Mouse (Mus musculus): Measurements from ENCODE around the gene Flvcr1. TPM values are rescaled to one million over a fixed set of nuclear protein-coding genes. Genes with fewer than 3 reads are reported as not detected.
A peak's percentile ranks its signal among the peaks of the same experiment; 100 is the strongest.

Gene Flvcr1
- total and polyA plus RNA-seq, 3 experiments = 37.5 to 86.8 (median 47.9) TPM

DNA sequence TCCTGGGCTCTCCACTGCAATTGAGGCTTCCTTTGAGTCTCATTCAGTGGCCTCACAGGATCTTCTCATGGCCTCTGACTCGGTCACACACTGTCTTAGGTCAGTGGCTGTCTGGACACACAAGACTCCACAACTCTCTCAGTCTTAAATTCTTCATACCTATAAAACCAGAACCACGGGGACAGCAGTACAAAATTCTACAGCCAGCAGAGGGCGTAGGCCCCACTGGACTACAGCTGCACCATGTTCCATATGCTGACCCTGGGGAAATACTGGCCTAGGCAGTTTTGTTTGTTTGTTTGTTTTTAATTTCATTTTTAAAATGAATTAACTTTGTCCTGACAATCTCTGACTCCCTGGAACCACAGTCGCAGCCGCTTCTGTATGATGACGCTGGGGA, 23.8 kb downstream of the Flvcr1 start:
- in situ Hi-C loops (cut with MboI; ENCODE audit: low pct_ligation_motif_present, low pct_unique_long_range_greater_than_20kb, low sequenced_read_pairs) = no loop called here
- dilution Hi-C loops (cut with MboI; ENCODE audit: extremely low pct_ligation_motif_present, extremely low pct_unique_long_range_greater_than_20kb, low sequenced_read_pairs) = no loop called here
- no peak overlapping the region for H3K27ac ChIP-seq (ENCODE audit: insufficient read depth, low read depth)
- peaks cover 26 to 58% of the 10 kb centered on the region in 2 experiments for H3K36me3 ChIP-seq (replicated peaks in 1 of 2; ENCODE audit: control insufficient read depth in 1 of 2, insufficient read depth in 1 of 2, low read length in 1 of 2)
- TF ChIP-seq ZNF384 (IDR thresholded peaks at IDR 0.05; ENCODE audit: low read depth, low read length) = no peak
- no peak for TF ChIP-seq IRF4 (IDR thresholded peaks at IDR 0.05; ENCODE audit: low read depth, low read length)
- TF ChIP-seq CTCF (conservative IDR thresholded peaks at IDR 0.05 in 1 of 2, IDR thresholded peaks at IDR 0.05 in 1 of 2; ENCODE audit: low read depth in 2 of 2, low read length in 2 of 2) = peak in 1 of 2 experiments; percentile 62; a peak in 2 of 4 replicates
- peak; percentile 57 for TF ChIP-seq SMC3 (IDR thresholded peaks at IDR 0.05; ENCODE audit: low read depth, low read length)
- TF ChIP-seq PAX5 (IDR thresholded peaks at IDR 0.05; ENCODE audit: low read length) = no peak
- TF ChIP-seq MAX (IDR thresholded peaks at IDR 0.05; ENCODE audit: low read length) = no peak
- TF ChIP-seq RAD21 (IDR thresholded peaks at IDR 0.05; ENCODE audit: low read depth, low read length) = peak; percentile 42
- no peak for TF ChIP-seq JUN (IDR thresholded peaks at IDR 0.05; ENCODE audit: insufficient read depth, low read depth, low read length)
- TF ChIP-seq POLR2A (IDR thresholded peaks at IDR 0.05; ENCODE audit: low read depth, low read length) = no peak
- TF ChIP-seq GABPA (IDR thresholded peaks at IDR 0.05; ENCODE audit: insufficient replicate concordance, low read depth, low read length) = no peak
- TF ChIP-seq CHD2 (IDR thresholded peaks at IDR 0.05; ENCODE audit: low read length) = no peak
- no peak for TF ChIP-seq NELFE (IDR thresholded peaks at IDR 0.05; ENCODE audit: low read depth, low read length)
- H3K4me1 ChIP-seq (ENCODE audit: control insufficient read depth in 1 of 2, insufficient read depth in 2 of 2) = no peaks in the 10 kb centered on the region
- H3K27me3 ChIP-seq (replicated peaks) = no peaks in the 10 kb centered on the region
- H3K9me3 ChIP-seq (replicated peaks; ENCODE audit: low read length) = peaks cover 9% of the 10 kb centered on the region
- H3K9ac ChIP-seq (ENCODE audit: insufficient read depth, low read depth) = no peak overlapping the region
- no peak overlapping the region for H3K4me3 ChIP-seq (replicated peaks in 1 of 3; ENCODE audit: low read depth in 2 of 3, low read length in 2 of 3, poor library complexity in 1 of 3)
- DNase-seq (ENCODE audit: extremely low read depth) = no peak
- H3K79me2 ChIP-seq (replicated peaks; ENCODE audit: control insufficient read depth, extremely low read depth, insufficient read depth, poor library complexity, severe bottlenecking) = no peaks in the 10 kb centered on the region
- no peak overlapping the region for H3K4me2 ChIP-seq (ENCODE audit: insufficient read depth, low read depth, poor library complexity, severe bottlenecking)

DNA sequence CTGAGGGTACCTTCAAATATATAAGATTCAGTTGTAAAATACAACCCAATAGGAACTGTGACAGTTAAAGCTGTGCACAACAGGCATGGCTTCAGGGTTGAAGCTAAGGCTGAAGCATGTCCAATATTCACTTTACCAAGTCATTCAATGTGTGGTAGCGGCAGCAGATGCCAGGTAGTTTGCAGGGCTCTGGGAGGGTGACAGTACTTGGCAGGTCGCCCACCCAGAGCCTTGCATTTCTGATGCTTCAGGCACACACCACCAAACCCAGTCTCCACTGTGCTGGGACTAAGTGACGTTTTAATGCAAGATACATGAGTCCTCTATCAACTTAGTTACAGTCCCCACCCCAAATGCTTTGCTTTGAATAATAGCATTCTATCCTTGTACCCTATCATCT, 25.3 kb downstream of the Flvcr1 start:
- Histone ChIP-seq H3K27me3 (replicated peaks) (no peaks in the 10 kb centered on the region), H3K36me3 (replicated peaks in 1 of 2; ENCODE audit: control insufficient read depth in 1 of 2, insufficient read depth in 1 of 2, low read length in 1 of 2) (peaks cover 19 to 44% of the 10 kb centered on the region in 2 experiments)

More for the DNA sequence above, 25.3 kb downstream of the Flvcr1 start:
- in situ Hi-C loops (cut with MboI; ENCODE audit: low pct_ligation_motif_present, low pct_unique_long_range_greater_than_20kb, low sequenced_read_pairs) = no loop called here
- H3K4me2 ChIP-seq (ENCODE audit: insufficient read depth, low read depth, poor library complexity, severe bottlenecking) = no peak overlapping the region
- no peak overlapping the region for H3K4me3 ChIP-seq (replicated peaks in 1 of 3; ENCODE audit: low read depth in 2 of 3, low read length in 2 of 3, poor library complexity in 1 of 3)
- dilution Hi-C loops (cut with MboI; ENCODE audit: extremely low pct_ligation_motif_present, extremely low pct_unique_long_range_greater_than_20kb, low sequenced_read_pairs) = no loop called here
- DNase-seq (ENCODE audit: extremely low read depth) = no peak
- H3K79me2 ChIP-seq (replicated peaks; ENCODE audit: control insufficient read depth, extremely low read depth, insufficient read depth, poor library complexity, severe bottlenecking) = no peaks in the 10 kb centered on the region
- no peak overlapping the region for H3K27ac ChIP-seq (ENCODE audit: insufficient read depth, low read depth)
- peaks cover 9% of the 10 kb centered on the region for H3K9me3 ChIP-seq (replicated peaks; ENCODE audit: low read length)
- H3K4me1 ChIP-seq (ENCODE audit: control insufficient read depth in 1 of 2, insufficient read depth in 2 of 2) = no peaks in the 10 kb centered on the region
- no peak overlapping the region for H3K9ac ChIP-seq (ENCODE audit: insufficient read depth, low read depth)
- TF ChIP-seq GABPA (IDR thresholded peaks at IDR 0.05; ENCODE audit: insufficient replicate concordance, low read depth, low read length) = no peak
- no peak for TF ChIP-seq EP300 (IDR thresholded peaks at IDR 0.05; ENCODE audit: low read length)
- TF ChIP-seq CHD2 (IDR thresholded peaks at IDR 0.05; ENCODE audit: low read length) = no peak
- TF ChIP-seq MAFK (IDR thresholded peaks at IDR 0.05; ENCODE audit: insufficient replicate concordance, low read length) = no peak
- TF ChIP-seq HCFC1 (IDR thresholded peaks at IDR 0.05; ENCODE audit: low read depth, low read length) = no peak
- no peak for TF ChIP-seq BHLHE40 (IDR thresholded peaks at IDR 0.05; ENCODE audit: low read depth, low read length)
- TF ChIP-seq ELF1 (IDR thresholded peaks at IDR 0.05; ENCODE audit: low read depth, low read length) = no peak
- no peak for TF ChIP-seq ZKSCAN1 (IDR thresholded peaks at IDR 0.05; ENCODE audit: borderline replicate concordance, low read depth, low read length)
- no peak for TF ChIP-seq JUN (IDR thresholded peaks at IDR 0.05; ENCODE audit: insufficient read depth, low read depth, low read length)
- TF ChIP-seq TBP (conservative IDR thresholded peaks at IDR 0.05; ENCODE audit: low read depth, low read length) = no peak
- no peak for TF ChIP-seq USF2 (conservative IDR thresholded peaks at IDR 0.05; ENCODE audit: low read depth, low read length)
- no peak for TF ChIP-seq TCF12 (IDR thresholded peaks at IDR 0.05; ENCODE audit: low read depth, low read length)
- TF ChIP-seq UBTF (IDR thresholded peaks at IDR 0.05; ENCODE audit: low read depth, low read length) = no peak
- TF ChIP-seq NRF1 (IDR thresholded peaks at IDR 0.05; ENCODE audit: low read depth, low read length) = no peak
- no peak for TF ChIP-seq MXI1 (IDR thresholded peaks at IDR 0.05; ENCODE audit: low read depth, low read length)
- TF ChIP-seq ETS1 (conservative IDR thresholded peaks at IDR 0.05; ENCODE audit: low read depth, low read length) = no peak
- no peak for TF ChIP-seq PAX5 (IDR thresholded peaks at IDR 0.05; ENCODE audit: low read length)
- no peak for TF ChIP-seq CTCF (conservative IDR thresholded peaks at IDR 0.05 in 1 of 2, IDR thresholded peaks at IDR 0.05 in 1 of 2; ENCODE audit: low read depth in 2 of 2, low read length in 2 of 2)
- no peak for TF ChIP-seq MAX (IDR thresholded peaks at IDR 0.05; ENCODE audit: low read length)
- TF ChIP-seq JUND (conservative IDR thresholded peaks at IDR 0.05; ENCODE audit: low read depth, low read length) = no peak
